Mouse (Mus musculus) ovary, postnatal 10 days (tissue): ENCODE data around the gene Dennd2d.

Source experiments
- DNase-seq: peaks from one replicate; pipeline ENCODE4 v3.0.0; 2022; ENCODE audit warnings: low spot score

The Dennd2d gene

DNA sequence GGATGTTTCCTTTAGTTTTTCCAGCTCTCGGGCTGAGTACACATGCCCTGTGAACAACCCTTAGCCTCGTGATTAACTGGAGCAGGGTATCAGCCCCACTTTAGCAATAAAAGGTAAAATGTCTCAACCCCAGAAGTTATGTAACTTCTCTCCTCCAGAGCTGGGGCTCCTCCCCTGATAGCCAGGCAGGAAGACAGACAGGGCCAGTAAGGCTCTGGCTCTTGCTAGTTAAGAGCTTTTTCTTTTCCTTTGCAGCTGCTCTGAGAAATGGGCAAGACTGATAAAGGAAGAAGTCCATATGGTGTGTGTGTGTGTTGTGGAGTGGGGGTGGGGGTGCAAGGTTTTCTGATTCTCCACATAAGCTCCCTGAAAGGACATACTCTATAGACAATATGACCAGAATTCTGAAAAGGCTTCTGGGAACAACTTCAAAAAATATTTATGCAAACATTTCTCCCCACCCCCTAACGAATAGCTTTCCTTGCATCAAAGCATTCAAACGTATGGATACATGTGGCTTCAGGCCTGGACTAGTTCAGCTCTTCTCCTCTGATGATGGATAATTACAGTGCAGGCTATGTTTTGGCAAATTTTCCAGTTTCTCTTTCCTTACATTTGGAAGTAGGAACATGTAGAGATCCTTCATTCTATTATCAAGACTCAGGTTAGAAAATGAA lies 14.0 kb downstream of the Dennd2d start:
- no peak for DNase-seq

DNA sequence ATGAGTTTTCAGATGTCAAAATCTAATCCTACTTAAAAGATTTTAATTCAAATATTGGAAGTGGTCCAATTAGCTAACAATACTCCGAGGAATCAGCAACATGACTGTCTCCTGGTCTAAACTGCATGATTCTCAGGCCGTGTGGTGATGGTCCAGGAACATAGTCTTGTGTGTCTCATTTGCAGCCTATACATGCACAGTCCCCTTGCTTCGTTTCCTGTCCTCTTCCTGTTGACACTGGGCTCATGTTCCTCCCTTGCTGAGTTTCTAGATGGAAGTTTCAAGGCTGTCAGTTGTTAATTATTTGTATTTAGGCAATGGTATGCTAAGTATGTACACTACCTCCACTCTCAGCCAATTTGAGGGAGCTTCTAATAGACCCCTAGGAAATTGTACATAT lies 14.8 kb downstream of the Dennd2d start:
- DNase-seq: no peak

DNA sequence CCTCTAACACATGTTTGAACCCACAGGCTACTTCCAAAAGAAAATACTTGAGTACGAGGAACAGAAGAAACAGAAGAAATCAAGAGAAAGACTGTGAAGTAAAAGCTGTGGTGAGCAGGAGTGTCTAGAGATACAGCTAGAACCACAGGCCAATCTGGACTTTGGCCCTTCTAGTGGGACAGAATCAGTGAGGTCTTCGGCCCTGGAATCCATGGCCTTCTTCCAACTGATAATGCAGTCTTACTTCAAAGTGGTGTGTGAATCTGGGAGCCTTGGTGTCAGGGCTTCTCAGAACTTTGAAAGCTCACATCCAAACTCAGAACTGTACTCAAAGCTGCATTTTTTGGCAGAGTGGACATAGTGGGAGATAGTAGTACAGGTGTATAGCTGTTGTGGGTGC lies 18.3 kb downstream of the Dennd2d start:
- DNase-seq: no peak

DNA sequence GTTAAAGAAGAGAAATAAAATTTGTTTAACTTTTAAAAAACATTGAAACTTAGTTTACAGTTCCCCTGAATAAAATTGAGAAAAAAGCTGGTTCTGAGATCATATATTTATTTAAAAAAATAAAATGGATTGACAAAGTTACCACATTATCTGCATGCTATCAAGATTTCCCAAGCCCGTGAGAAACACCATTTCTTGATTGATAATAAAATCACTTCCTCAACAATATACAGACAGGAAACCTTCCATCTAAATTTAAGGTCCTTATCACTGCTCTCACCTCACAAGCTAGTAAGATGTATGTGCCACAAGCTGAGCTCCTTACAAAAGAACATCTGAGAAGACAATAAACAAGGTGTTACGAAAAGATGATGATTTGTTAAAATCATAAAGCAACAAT lies 20.7 kb downstream of the Dennd2d start:
- no peak for DNase-seq

DNA sequence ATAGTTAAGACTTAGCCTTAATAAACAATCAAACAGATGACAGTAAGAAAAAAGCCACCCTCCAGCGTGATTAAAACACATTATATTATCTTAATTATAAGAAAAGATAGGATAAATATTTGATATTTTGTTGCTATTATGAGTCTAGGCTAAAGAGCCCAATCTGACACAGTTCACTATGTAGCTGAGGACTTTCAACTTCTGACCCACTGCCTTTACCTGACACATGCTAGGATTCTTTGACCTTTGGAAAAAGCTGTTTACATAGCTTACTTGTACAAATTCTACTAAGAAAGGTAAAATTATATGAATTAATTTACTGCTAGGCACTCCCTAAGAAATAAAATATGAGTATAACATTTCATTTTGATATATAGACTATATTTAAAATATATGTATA lies 28.5 kb downstream of the Dennd2d start:
- no peak for DNase-seq

DNA sequence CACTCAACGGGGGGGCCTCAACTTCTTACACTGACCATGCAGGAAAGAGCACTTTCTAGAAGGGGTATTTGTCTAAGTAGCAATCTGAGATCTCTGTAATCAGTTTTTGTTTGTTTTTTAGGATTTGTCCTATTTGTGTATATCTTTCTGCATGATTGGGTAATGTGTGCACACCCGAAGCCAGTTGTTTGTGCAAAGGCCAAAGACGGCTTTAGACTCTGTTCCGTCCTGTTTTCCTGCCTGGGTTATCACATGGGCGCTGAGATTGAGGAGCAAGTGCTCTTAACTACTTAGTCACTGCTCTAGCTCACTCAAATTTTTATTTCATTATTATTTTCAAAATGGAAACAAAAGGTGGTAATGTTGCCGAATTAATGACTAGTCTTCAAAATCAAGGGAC lies 32.8 kb downstream of the Dennd2d start:
- DNase-seq: no peak

DNA sequence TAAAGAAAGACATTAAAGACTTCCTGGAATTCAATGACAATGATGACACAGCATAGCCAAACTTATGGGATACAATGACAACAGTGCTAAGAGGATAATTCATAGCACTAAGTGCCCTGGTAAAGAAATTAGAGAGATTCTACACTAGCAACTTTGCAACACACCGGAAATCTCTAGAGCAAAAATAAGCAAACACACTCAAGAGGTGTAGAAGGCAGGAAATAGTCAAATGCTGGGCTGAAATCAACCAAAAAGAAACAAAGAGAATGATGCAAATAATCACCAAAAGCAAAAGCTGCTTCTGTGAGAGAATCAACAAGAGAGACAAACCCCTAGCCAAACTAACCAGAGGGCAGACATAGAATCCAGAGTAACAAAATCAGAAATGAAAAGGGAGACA lies 40.5 kb downstream of the Dennd2d start:
- no peak for DNase-seq

DNA sequence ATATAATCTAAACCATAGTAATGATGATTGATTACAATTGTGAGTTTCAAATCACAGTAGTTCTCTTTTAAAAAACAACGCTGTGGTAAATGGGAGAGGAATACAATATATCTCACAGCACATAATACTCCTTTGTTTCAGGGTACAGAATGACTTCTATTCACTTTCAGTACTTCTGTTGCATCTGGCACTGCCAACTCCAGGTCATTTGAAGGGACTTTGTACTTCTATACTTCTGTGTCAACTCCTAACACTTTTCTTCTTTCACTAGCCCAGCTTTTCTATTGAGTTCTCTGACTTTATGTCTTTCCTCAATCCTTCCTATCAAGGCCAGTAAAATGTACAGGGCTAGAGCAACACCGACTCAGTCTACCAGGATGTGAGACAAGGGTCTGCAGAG lies 44.2 kb downstream of the Dennd2d start:
- no peak for DNase-seq

DNA sequence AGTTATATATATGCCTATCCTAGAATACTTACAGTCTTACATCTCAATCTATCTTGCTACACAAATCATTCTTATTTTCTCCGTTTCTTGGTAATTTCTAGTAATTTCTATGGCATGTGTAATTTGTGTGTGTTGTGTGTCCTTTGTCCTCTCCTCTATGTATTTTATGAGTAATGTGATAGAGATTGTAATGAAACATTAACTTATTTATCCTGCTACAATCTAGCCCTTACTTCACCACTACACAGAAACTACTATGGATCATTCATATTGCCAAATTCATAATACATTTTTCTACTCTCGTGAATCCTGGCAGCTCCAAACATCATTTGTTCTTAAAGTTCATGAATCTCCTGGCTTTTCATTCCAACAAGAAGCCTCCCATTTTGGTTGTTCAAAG lies 45.8 kb downstream of the Dennd2d start:
- no peak for DNase-seq

DNA sequence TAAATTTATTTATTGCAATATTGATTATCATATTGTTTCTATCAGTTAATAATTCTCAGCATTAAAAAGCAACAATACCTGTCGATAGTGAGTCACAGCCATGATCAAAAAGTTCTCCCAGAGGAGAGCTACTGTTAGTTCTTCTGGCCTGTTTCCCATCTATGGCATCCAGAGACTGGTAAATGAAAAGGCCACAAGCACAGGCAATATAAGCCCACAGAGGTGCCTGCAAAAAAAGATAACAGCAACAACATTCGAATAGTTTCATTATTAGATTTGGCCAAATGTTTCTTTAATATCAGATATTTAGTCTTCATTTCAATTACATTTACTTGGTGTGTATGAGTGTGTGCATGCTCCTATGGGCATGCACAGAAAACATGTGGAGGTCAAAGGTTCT lies 51.1 kb downstream of the Dennd2d start:
- DNase-seq: no peak

DNA sequence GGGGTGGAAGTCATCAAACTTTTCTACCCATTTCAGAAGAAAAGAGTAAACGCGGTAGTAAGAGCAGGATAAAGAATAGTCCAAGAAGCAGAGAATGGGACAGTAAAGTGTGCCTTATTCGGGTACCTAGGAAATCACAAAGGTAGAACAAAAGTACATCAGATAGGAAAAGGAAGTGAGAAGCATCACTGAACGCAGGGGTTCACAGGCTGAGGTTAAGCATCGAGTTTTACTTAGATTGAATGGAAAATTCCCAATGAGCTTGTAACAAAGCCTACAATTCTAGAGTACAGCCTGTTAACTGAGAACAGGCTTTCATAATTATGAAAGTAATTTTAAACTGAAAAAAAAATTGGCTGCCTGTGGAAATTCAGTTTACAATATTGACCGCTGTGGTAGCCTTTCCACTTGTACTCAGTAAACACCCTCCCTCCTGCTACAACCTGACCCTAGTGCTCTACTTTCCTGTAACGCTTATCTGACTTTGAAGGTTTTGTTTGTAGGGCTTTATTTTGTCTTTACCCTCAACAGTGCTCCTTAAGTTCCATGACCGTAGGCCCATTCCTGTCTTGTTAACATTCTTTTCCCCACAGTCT lies 62.6 kb downstream of the Dennd2d start:
- no peak for DNase-seq

DNA sequence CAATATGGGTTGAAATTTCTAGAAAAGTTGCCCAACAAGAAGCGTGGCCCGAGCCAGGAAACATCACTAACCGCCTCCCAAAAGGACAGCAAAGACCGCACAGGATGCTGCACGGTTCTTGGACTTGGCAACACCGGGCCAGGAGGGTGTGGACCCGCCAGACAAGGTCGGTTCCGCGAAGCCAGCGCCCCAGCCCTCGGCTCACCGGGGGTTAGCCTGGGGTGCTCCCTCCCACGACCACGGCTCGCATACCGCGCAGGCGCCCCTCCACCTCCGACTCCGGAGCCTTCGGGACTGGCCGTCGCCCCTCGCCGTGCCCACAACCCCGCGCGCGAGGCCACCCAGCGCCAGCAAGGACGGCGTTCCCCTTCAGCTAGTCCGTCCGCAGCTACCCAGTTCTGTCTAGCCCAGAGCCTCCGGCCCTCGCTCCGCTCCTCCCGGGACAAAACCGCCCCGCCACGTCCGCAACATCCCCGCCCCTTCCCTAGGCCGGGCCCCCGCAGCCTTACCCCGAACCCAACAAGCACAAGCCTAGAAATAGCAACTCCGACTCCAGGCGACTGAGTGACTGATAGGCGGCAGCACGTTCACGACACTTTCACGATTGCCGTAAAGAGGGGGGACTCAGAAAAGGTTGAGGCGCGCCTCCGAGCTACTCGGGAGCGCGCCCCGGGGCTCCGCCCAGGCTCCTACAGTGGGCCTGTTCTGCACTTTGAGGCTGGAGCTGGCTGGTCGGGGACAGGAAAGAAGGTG lies 65.1 kb downstream of the Dennd2d start, which contains the start of the genes Dram2 and Cept1:
Gene Dram2 (plus strand): TSS at position 628 of the 753 bp plus-strand sequence.
Gene Cept1 (minus strand): TSS at position 632 of the 753 bp plus-strand sequence.
- DNase-seq: peak; percentile 77

DNA sequence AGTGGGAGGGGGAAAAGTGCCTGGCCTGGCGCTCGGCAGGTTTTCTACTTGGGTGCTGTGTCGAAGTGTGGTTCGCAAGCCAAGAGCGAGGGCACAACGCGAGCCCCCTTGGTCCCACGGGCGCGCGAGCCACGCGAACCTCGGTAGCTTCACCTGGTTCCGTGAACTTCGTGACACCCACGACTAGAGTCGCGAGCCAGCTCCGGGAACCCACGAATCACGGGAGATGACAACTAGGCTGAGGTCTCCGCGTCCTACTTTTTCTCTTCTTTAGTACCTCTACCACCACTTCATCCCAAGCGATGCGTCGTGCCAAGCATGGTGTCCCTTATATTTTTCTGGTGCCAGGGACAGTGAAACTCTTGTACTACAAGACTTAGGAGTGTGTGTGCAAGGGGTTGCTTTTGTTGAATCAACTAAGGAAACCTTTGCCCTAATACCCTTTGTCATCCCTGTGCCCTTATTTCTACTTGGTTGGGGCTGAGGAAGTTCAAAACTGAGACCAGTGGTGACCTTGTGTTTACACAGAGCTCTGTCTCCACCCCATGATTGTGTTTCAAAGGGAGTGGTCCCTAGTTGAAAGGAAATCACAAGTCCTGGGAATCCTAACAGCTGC lies 65.8 kb downstream of the Dennd2d start:
- no peak for DNase-seq

DNA sequence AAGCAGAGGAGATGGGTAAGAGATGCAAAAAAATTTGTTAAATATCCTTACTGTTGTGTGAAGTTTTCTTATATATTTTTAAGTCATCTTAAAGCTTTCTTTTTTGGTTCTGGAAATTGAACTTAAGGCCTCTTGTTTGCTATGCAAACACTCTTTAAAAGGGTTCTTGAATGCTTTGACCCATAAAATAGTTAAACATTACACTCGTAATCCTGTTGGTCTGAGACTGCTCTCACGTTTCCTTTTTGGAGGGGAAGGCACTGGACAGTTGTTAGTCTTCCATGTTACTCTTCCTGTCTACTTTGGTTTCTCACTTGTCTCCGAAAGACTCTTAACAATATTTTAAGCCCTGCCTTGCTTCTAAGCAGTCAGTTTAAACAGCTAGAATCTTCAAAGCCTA lies 66.8 kb downstream of the Dennd2d start:
- no peak for DNase-seq
